ENCODE assay signal across 8 mouse cellular contexts in the genomic region with DNA sequence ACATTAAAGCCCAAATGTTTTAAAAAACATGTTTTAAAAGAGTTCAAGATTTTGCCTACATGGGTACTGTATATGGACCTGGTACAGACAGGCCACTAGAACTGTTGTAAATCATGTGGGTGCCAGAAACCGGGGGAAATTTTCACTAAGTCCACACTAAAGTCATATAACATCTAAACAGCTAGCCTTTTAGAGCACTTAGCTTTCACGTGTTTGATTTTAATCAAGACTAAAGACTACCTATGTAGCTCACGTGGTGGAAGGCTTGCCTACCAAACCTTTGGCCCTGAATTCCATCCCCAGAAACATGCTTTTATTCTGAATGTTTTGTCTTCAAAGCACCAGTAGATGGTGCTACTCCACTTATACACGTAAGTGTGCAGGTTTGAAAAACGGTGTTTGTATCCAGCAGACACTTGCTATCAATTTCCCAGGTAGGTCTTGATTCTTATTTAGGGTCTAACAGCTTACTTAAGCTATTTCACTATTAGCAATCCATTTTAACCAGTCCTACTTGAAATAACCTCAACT. TPM values are rescaled to one million over a fixed set of nuclear protein-coding genes. Genes with fewer than 3 reads are reported as not detected.
A peak's percentile ranks its signal among the peaks of the same experiment; 100 is the strongest.
DNase-seq lines count a peak whose midpoint lies in the region; ATAC-seq and TF ChIP-seq lines count a peak whose summit lies in the region.

No protein-coding gene starts in this region.

- H3K4me2 ChIP-seq in midbrain, embryonic 11.5 days = no peak overlapping the region
- no peak overlapping the region for H3K4me2 ChIP-seq in hindbrain, embryonic 12.5 days (replicated peaks)

- no peaks in the 10 kb centered on the region for H3K9me3 ChIP-seq in midbrain, embryonic 11.5 days (ENCODE audit: control insufficient read depth, low read length)
- H3K9me3 ChIP-seq in midbrain, embryonic 10.5 days (replicated peaks) = no peaks in the 10 kb centered on the region
- H3K9me3 ChIP-seq in hindbrain, embryonic 12.5 days (replicated peaks) = no peaks in the 10 kb centered on the region

- DNase-seq in midbrain, embryonic 11.5 days (ENCODE audit: low spot score, missing footprints) = peak; percentile 93
- no peak for DNase-seq in midbrain, embryonic 10.5 days (ENCODE audit: low spot score)
- no peak for DNase-seq in urinary bladder, postnatal 14 days (ENCODE audit: low spot score)
- no peak for DNase-seq in adrenal gland, postnatal 25 days
- no peak for DNase-seq in testis, postnatal 14 days (ENCODE audit: low spot score)

- peaks cover 18% of the 10 kb centered on the region; the same call in 1 of the 2 replicates for H3K36me3 ChIP-seq in midbrain, embryonic 11.5 days (ENCODE audit: control insufficient read depth, insufficient read depth, low read length)
- peaks cover 81% of the 10 kb centered on the region for H3K36me3 ChIP-seq in midbrain, embryonic 10.5 days
- H3K36me3 ChIP-seq in hindbrain, embryonic 12.5 days = peaks cover 48% of the 10 kb centered on the region

- H3K4me3 ChIP-seq in midbrain, embryonic 11.5 days (ENCODE audit: low read depth, low read length) = no peak overlapping the region
- H3K4me3 ChIP-seq in midbrain, embryonic 10.5 days = no peak overlapping the region
- no peak overlapping the region for H3K4me3 ChIP-seq in cortical plate, adult 2 months (ENCODE audit: insufficient read depth, low read length)
- H3K4me3 ChIP-seq in hindbrain, embryonic 12.5 days = no peak overlapping the region

- TF ChIP-seq CTCF in cortical plate, adult 2 months (IDR thresholded peaks at IDR 0.05; ENCODE audit: extremely low read depth, insufficient read depth, low read length) = peak; percentile 33; the same call in 1 of the 2 replicates

- no peak for ATAC-seq in midbrain, embryonic 11.5 days (ENCODE audit: low FRiP score)
- no peak for ATAC-seq in hindbrain, embryonic 12.5 days (ENCODE audit: low FRiP score)
- ATAC-seq in megakaryocyte-erythroid progenitor cell, adult 5-6 weeks (replicated peaks; ENCODE audit: low FRiP score, low TSS enrichment, poor library complexity, severe bottlenecking) = peak; percentile 9; the same call in 1 of the 2 replicates

- H3K9ac ChIP-seq in midbrain, embryonic 11.5 days (ENCODE audit: low read length) = no peak overlapping the region
- H3K9ac ChIP-seq in hindbrain, embryonic 12.5 days = no peak overlapping the region

- H3K27me3 ChIP-seq in midbrain, embryonic 11.5 days (ENCODE audit: control insufficient read depth, insufficient read depth, low read length) = no peaks in the 10 kb centered on the region
- H3K27me3 ChIP-seq in midbrain, embryonic 10.5 days (ENCODE audit: low read depth, poor library complexity, severe bottlenecking) = no peaks in the 10 kb centered on the region
- no peaks in the 10 kb centered on the region for H3K27me3 ChIP-seq in hindbrain, embryonic 12.5 days

- H3K27ac ChIP-seq in midbrain, embryonic 11.5 days (ENCODE audit: low read depth, low read length) = peak overlapping the region; percentile 6; the same call in 1 of the 2 replicates
- no peak overlapping the region for H3K27ac ChIP-seq in midbrain, embryonic 10.5 days (replicated peaks)
- H3K27ac ChIP-seq in cortical plate, adult 2 months (ENCODE audit: insufficient read depth, low read length) = no peak overlapping the region
- 0 out of 2 replicates have a peak overlapping the region, but pooled peaks have one; percentile 2 for H3K27ac ChIP-seq in hindbrain, embryonic 12.5 days

- no peak; the same call in 1 of the 2 replicates for TF ChIP-seq POLR2A in cortical plate, adult 2 months (IDR thresholded peaks at IDR 0.05; ENCODE audit: extremely low read depth, insufficient read depth, low read length)

- peaks cover 2% of the 10 kb centered on the region; the same call in 1 of the 2 replicates for H3K4me1 ChIP-seq in midbrain, embryonic 11.5 days (ENCODE audit: control insufficient read depth, insufficient read depth, low read length)
- peaks cover 13% of the 10 kb centered on the region for H3K4me1 ChIP-seq in midbrain, embryonic 10.5 days
- H3K4me1 ChIP-seq in cortical plate, adult 2 months (ENCODE audit: control insufficient read depth, insufficient read depth, low read length) = peaks cover 2% of the 10 kb centered on the region; the same call in 1 of the 2 replicates
- H3K4me1 ChIP-seq in hindbrain, embryonic 12.5 days = peaks cover 9% of the 10 kb centered on the region

- WGBS in midbrain, embryonic 11.5 days = 5% methylated on average over 5 of the region's 5 CpGs
- 2% methylated on average over 5 of the region's 5 CpGs for WGBS in midbrain, embryonic 10.5 days
- 5% methylated on average over 5 of the region's 5 CpGs for WGBS in hindbrain, embryonic 12.5 days

RNA-seq across cellular contexts. Expression of a gene that starts 11.9 kb away (rescaled TPM):
- polyA plus RNA-seq in midbrain, embryonic 11.5 days (2014; fragmentation: Nextera tagmentation; extraction: Ambion mirVana) = 4,628 and 4,661 TPM in 2 replicates
- polyA plus RNA-seq in midbrain, embryonic 10.5 days (2016; fragmentation: Nextera tagmentation; extraction: Ambion mirVana) = 3,476 and 3,775 TPM in 2 replicates
- 3,308 and 3,313 TPM in 2 replicates for polyA plus RNA-seq in cortical plate, adult 2 months (2012; rRNA removed)
- polyA plus RNA-seq in hindbrain, embryonic 12.5 days (2016; fragmentation: Nextera tagmentation; extraction: Ambion mirVana) = 3,262 and 3,359 TPM in 2 replicates
- 11,779 and 12,959 TPM in 2 replicates for total RNA-seq in megakaryocyte-erythroid progenitor cell, adult 5-6 weeks (2014; fragmentation: Nextera tagmentation)
- 14,853 and 18,691 TPM in 2 replicates for total RNA-seq in megakaryocyte-erythroid progenitor cell, adult 5-6 weeks (2017)
- total RNA-seq in adrenal gland, postnatal 25 days (2021) = 6,460 and 8,956 TPM in 2 replicates

RNA-seq across cellular contexts. Expression of a gene that starts 28.5 kb away (rescaled TPM):
- 0.52 and 1.1 TPM in 2 replicates for polyA plus RNA-seq in midbrain, embryonic 11.5 days (2014; fragmentation: Nextera tagmentation; extraction: Ambion mirVana)
- polyA plus RNA-seq in midbrain, embryonic 10.5 days (2016; fragmentation: Nextera tagmentation; extraction: Ambion mirVana) = 0.44 and 0.68 TPM in 2 replicates
- polyA plus RNA-seq in cortical plate, adult 2 months (2012; rRNA removed) = 1.0 and 1.1 TPM in 2 replicates
- 0.84 and 1.3 TPM in 2 replicates for polyA plus RNA-seq in hindbrain, embryonic 12.5 days (2016; fragmentation: Nextera tagmentation; extraction: Ambion mirVana)
- not detected in 2 replicates for total RNA-seq in megakaryocyte-erythroid progenitor cell, adult 5-6 weeks (2014; fragmentation: Nextera tagmentation)
- 0.65 TPM in 1 of 2 replicates, not detected in the other for total RNA-seq in megakaryocyte-erythroid progenitor cell, adult 5-6 weeks (2017)
- not detected in 2 replicates for total RNA-seq in adrenal gland, postnatal 25 days (2021)

RNA-seq across cellular contexts. Expression of a gene that starts 29.1 kb away (rescaled TPM):
- polyA plus RNA-seq in midbrain, embryonic 11.5 days (2014; fragmentation: Nextera tagmentation; extraction: Ambion mirVana) = 26.0 and 28.3 TPM in 2 replicates
- polyA plus RNA-seq in midbrain, embryonic 10.5 days (2016; fragmentation: Nextera tagmentation; extraction: Ambion mirVana) = 24.4 and 28.4 TPM in 2 replicates
- 29.6 and 30.4 TPM in 2 replicates for polyA plus RNA-seq in cortical plate, adult 2 months (2012; rRNA removed)
- 23.2 and 26.9 TPM in 2 replicates for polyA plus RNA-seq in hindbrain, embryonic 12.5 days (2016; fragmentation: Nextera tagmentation; extraction: Ambion mirVana)
- total RNA-seq in megakaryocyte-erythroid progenitor cell, adult 5-6 weeks (2014; fragmentation: Nextera tagmentation) = 30.2 and 38.8 TPM in 2 replicates
- 45.1 and 55.7 TPM in 2 replicates for total RNA-seq in megakaryocyte-erythroid progenitor cell, adult 5-6 weeks (2017)
- total RNA-seq in adrenal gland, postnatal 25 days (2021) = 25.5 and 35.8 TPM in 2 replicates

RNA-seq across cellular contexts. Expression of a gene that starts 34.0 kb away (rescaled TPM):
- 0.51 and 0.63 TPM in 2 replicates for polyA plus RNA-seq in midbrain, embryonic 11.5 days (2014; fragmentation: Nextera tagmentation; extraction: Ambion mirVana)
- polyA plus RNA-seq in midbrain, embryonic 10.5 days (2016; fragmentation: Nextera tagmentation; extraction: Ambion mirVana) = 0.30 and 0.53 TPM in 2 replicates
- polyA plus RNA-seq in cortical plate, adult 2 months (2012; rRNA removed) = 0.61 and 0.96 TPM in 2 replicates
- polyA plus RNA-seq in hindbrain, embryonic 12.5 days (2016; fragmentation: Nextera tagmentation; extraction: Ambion mirVana) = 0.76 and 0.90 TPM in 2 replicates
- total RNA-seq in megakaryocyte-erythroid progenitor cell, adult 5-6 weeks (2014; fragmentation: Nextera tagmentation) = 7.4 and 7.5 TPM in 2 replicates
- total RNA-seq in megakaryocyte-erythroid progenitor cell, adult 5-6 weeks (2017) = 6.9 and 8.9 TPM in 2 replicates
- total RNA-seq in adrenal gland, postnatal 25 days (2021) = 1.1 and 1.6 TPM in 2 replicates

Comparison
In these comparisons a context has a peak if more than half of its experiments do, and no peak if none do; other contexts are left out.
1. H3K27ac ChIP-seq: peak in midbrain, embryonic 11.5 days (single experiment) and hindbrain, embryonic 12.5 days (single experiment); none in midbrain, embryonic 10.5 days (single experiment) and cortical plate, adult 2 months (single experiment).